Mouse (Mus musculus): ENCODE measurements at regions not wholly inside any gene's neighbourhood (a gene's known extent, or its start where the extent isn't known, plus 50 kb on each side); places are given as distances from the start of the nearest gene placed in this dataset.

GRCm38 (mm10) chr3:63542638-63543408 is 59.1 kb upstream of the Gm34302 start:
- DNase-seq, result no peak

- DNase-seq, result no peak
Measured at GRCm38 (mm10) chr3:63538881-63539280, 55.2 kb upstream of the Gm34302 start.

GRCm38 (mm10) chr3:63534141-63534540 is 50.5 kb upstream of the Gm34302 start:
- DNase-seq, result no peak
